Mouse (Mus musculus) right cerebral cortex, postnatal 4 days (tissue): ENCODE results near the gene Gm5089.
"Not testable (repeated sequence)": the region's sequence is repeated elsewhere in the genome, so short reads cannot be mapped to it uniquely, and the experiment has no call there.

Experiments used
- DNase-seq: peaks from one replicate; pipeline ENCODE4 v3.0.0-alpha.2; 2022

Gene Gm5089

DNA sequence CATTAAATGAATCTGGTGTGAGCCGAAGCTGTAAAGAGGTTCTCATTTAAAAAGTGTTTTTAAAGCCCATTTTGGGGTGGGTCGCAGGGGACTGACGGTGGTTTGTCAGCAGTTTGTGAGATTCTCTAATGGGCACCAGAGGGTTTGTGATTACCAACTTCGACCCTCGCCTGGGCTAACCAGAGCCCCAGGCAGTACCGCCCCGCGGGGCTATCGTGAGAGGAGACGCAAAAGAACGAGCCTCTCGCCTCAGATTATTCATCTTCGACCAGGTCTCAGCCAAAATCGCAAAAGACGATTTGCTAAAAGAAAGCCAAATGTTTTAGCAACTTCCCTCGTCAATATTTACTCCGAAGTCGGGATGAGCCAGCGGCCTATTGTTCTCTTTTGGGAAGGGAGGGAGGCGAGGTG, 26.4 kb upstream of the Gm5089 start:
- DNase-seq = no peak

DNA sequence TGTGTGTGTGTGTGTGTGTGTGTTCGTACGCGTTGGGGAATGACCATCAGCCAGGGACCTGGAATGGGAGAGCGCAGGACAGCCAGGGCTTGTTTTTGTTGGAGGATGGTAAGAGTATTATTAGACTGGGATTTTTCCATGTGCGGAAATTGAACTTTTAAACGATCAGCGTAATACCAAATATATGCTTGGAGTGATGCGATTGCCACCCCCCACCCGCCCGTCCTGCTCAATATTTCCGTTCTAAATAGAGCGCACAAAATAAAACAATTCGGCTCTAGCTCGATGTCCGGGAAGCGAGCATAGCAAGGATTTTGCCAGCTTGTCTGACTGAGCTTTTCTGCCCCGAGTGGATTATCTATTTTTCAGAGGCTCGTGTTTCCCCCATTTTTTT, 25.9 kb upstream of the Gm5089 start:
- no peak for DNase-seq

DNA sequence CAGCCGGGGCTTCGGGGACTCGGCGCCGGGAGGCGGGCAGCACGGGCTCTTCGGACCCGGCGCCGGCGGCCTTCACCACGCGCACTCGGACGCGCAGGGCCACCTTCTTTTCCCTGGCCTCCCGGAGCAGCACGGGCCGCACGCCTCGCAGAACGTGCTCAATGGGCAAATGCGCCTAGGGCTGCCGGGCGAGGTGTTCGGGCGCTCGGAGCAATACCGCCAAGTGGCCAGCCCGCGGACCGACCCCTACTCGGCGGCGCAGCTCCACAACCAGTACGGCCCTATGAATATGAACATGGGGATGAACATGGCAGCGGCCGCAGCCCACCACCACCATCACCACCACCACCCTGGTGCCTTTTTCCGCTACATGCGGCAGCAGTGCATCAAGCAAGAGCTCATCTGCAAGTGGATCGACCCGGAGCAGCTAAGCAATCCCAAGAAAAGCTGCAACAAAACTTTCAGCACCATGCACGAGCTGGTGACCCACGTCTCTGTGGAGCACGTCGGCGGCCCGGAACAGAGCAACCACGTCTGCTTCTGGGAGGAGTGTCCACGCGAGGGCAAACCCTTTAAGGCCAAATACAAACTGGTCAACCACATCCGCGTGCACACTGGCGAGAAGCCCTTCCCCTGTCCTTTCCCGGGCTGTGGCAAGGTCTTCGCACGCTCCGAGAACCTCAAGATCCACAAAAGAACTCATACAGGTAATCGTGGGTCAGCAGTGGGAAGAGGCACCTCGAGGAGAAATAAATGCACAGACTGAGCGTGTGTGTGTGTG, 25.3 kb upstream of the Gm5089 start:
- DNase-seq = no peak

DNA sequence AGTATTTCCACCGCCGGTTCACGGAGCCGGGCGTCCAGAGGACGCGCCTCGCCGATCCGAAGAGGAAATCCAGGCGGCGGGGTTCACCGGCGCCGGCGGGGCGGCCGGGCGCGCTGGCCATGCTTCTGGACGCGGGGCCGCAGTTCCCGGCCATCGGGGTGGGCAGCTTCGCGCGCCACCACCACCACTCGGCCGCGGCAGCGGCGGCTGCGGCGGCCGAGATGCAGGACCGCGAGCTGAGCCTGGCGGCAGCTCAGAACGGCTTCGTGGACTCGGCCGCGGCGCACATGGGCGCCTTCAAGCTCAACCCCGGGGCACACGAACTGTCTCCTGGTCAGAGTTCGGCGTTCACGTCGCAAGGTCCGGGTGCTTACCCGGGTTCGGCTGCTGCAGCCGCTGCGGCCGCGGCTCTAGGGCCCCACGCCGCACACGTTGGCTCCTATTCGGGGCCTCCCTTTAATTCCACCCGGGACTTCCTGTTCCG, 24.7 kb upstream of the Gm5089 start:
- DNase-seq = no peak

DNA sequence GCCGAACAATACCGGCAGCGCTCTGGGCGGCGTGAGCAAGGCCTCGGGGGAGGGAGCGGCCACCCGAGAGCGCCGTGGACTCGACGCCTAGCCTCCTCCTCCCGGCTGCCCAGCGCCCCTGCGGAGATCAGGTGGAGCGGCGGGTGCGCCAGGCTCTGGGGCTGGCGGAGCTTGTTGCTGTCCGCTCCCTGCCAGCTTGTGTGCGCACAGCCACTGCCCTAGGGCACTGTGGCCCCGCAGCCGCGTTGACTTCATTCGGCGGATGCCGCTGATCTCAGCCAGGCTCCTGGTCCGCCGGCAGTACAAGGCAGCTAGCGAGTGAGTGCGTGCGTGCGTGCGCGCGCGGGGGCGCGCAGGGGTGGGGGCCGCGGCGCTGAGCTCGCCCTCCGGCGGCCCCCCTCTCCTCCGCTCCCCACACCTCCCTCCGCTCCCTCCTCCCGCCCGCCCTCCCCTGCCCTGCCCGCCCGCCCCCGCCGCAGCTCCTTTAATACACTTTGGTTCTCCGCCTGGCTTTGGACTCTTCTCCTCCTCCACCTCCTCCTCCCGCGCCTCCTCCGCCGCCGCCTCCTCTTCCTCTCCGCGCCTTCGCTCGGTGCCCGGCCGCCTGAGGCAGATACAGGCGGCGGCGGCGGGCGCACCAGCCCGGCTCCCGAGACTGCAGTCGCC, 24.1 kb upstream of the Gm5089 start, which contains the start of gene Zic2:
Zic2 (plus strand) TSS at position 545 of the 666 bp plus-strand sequence.
- DNase-seq = peak; percentile 63

DNA sequence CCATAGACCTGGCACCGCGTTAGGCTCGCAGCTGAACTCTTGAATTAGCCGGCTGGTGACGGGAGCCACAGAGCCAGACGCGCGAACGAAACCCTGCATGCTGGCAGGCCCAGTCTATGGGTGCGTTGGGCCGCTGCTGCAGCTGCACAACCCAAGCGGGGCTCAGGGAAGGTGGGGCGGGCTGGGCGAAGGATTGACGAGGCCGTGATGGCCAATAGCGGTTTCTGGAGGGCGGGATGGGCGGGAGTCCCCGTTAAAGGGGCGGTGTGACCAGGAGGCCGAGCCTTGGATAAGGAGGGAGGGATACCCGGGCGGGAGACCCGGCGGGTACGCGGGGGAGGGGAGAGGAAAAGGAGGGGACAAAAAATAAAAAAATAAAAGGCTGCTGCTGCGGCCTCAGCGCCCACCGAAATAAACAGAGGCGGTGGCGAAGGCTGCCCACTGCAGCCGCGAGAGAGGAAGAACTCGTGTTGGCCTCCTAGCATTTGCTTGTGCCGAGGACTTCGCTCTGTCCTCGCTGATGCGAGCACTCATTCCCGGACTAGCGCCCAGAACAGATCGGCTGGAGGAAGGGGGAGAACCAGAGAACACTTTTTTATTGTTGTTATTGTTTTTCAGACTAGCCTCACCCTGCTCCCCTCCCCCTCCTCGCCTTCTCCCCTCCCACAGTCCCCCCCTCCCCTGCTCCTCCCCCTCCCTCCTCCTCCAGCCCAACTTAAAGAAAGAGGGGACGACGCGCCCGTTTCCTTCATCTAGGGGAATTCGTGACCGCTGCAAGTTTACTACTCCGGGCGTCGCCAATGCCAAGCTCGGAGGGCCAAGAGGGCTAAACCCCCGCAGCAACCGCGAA, 23.4 kb upstream of the Gm5089 start:
- DNase-seq = no peak

DNA sequence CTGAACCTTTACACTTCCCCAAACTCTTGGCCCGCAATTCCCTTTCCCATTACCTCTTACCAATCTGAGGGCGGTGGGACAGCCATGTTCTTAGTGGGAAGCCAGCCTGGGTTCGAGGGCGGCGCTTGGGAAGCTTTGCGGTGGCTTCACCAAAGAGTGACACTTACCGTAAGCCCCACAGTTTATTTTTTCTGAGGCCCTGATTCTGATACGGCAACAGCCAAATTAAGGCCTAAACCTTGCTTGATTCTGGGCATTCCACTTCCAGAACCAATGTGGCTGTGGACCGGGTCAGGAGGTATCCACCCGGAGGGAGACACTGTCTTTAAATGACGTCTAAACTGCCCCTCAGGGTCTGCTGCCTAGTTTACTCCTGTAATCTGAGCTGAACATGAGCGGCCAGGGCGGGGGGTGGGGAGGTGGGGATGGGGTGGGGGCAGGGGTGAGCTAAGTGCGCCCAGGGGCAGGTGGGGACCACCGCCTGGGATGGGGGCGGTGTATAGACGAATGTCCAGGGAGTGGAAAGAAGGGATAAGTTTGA, 22.4 kb upstream of the Gm5089 start:
- no peak for DNase-seq

DNA sequence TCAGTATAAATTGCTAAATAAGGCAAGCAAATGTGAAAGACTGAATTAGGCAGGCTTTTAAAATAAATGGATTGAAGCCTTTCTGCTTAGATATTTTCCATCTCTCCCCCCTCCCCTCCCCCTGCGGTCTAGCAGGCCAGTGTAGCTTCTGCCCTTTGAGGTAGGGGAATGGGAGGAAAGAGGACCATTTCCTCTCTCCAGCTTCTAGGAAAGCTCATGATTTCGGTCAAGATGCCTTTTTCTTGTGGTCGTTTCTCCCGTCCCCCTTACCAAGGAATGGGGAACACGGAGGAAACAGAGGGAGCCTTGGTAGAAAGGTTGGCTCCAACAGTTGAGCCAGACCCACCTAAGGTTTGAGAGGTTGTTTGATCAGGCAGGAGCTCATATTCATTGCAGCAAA, 21.7 kb upstream of the Gm5089 start:
- no peak for DNase-seq

DNA sequence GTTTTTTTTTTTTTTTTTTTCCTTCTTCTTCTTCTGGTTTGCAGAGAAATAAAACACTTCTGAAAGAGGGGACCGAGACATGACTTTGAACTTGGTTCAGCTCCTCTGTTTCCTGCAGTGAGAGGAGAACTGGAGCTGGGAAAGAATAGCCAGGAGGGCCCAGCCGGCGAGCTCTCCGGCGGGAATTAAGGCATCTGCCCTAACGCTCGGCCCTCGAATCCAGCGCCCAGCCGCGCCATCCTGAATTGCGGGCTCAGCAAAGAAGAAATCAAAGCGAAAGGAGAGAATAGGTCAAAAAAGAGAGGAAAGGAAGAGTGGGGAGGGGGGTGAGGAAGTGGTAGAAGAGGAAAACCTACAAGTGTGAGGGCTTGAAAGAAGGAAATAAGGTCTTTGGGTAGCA, 21.2 kb upstream of the Gm5089 start:
- no peak for DNase-seq

DNA sequence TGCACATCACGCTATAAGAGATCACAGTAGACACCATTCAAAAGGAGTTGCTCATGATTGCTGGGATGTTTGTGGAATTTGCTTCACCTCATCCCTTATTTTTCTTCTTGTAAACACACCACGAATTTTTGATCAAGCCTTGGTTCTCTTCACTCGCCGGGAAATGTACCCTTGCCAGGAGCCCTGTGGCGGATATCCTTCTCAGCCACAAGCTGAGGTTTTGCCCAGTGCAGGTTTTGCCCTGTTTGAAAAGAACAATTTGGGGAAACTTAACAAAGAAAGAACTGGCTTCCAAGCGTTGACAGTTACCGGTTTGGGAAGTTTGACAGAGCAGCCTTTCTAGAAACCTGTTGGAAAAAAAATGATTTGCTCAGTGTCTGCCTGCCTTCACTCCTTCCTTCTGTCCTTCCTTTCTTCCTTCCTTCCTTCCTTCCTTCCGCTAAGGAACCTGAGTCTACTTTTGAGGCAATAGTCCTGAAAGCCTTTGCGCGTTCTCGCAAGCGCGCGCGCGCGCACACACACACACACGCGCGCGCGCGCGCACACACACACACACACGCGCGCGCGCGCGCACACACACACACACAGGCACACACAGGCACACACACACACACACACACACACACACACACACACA, 20.7 kb upstream of the Gm5089 start:
- DNase-seq = no peak

DNA sequence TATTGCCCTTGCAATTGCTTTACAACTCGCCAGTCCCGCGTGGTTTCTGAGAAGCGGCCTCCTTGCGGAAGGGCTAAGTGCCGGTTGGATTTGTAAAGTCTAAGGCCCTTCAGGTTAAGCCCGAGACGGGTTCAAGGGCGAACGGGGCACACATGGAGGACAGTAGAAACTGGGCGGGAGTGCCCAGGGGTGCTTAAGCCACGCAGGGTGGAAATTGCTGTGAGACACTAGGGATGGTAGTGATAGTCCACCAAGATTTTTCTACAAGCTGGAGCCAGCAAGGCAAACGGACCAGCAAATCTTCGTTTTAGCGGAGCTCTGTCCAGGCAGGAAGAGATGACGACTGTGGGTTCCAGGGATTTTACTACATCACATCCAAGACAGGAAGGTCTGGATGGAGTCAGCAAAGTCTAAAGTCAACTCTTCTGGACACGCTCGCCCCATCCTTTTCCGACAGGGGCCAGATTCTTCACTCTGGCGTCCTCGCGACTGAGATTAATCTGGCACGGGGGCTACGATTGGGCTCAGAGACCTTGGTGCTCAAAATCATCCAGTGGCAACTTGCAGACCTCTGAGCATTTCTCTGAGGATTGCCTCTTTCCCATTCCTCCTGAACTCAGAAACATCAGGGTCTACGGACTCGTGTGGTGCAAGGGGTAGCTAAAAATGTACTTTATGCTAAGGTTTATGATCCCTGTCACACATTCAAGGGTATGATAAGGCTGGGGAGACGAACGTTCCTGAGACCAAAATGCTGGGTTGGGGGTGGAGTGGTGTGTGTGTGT, 18.2 kb upstream of the Gm5089 start:
- no peak for DNase-seq

DNA sequence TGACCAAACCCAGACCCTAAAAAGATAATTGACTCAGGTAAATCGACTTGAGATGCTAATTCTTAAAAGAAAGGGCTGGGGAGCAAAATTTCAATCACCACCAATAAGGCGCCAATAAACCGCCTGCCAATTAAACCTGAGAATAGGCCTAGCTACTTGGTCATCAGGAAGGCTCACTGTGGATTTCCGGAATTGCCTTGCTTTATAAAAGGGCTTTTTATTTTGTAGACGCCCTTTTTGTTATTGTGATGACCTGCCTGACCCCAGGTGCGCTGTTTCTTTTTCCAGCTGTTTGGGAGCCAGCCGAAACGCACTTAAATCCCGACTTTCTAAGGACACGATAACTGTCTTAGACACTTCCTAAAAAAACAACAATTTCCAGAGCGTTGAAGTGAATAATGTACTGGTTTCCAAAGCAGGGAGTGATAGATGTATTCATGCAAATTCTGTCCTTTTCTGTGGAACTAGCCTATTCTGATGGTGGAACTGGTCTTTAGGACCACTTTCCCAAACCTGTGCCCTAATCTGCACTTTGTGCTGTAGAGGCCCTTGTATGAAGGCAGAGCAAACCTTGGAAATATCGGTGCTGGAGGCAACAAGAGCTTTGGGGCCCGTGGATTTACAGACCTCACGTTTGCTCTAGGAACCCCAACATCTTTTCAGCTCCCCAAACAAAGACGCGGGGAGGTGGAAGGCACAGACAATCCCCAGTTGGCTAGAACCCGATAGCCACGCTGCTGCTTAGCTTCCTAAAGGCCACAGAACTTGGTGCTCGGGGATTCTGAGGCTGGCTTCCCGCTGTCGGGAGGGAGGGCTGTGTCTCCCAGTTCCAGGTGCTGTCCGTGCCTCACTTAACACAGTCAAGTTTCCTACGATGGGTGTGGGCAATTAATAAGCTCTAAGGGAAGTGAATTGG, 17.3 kb upstream of the Gm5089 start:
- DNase-seq = no peak

DNA sequence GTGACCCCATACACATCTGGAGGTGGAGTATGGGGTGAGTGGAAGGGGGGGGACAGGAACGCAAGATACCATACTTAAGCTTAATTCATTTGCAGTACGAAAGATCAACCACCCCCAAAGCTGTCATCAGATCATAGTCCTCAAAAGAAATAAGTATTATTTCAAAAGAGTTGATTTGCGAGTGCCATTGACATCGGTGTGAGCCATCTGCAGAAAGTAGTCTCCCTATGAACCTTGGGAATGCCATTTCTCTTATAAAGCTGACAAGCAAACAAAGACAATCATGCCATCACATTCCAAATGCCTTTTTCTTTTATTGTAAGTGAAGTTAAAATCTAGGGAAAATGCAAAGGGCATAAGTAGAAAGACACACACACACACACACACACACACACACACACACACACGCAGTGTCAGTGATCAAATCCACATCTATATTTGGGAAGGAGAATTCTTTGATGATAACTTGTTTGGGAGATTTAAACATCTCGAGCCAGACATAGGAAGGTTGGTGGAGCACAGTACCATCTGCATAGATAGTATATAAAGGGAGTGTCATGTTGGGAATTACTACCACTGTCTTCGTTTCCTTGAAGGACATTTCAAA, 15.9 kb upstream of the Gm5089 start:
- DNase-seq = no peak

DNA sequence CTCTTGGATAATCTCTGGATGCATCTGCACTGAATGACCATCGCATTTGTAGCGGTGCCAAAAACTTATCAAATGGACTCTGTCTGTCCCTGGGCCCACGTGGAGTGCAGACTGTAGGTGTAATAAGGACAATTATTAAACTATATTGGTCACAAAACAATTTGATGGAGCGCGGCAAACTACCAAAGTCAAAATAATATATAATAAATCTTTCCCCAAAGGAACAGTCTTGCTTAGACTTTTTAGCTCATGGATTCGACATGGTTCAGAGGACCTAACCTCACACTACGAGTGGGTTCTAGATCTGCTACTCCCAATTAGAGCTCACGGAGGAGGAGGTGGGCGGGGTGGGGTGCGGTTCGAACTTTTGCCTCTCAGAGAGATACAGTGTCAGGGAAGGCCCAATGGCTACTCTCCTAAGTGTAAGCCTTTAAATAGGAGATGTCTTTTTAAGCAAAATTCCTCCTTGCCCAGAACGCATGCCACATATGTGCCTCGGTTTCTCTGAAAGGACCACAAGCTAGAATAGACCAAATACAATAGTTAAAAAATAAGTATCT, 15.1 kb upstream of the Gm5089 start:
- DNase-seq = no peak

DNA sequence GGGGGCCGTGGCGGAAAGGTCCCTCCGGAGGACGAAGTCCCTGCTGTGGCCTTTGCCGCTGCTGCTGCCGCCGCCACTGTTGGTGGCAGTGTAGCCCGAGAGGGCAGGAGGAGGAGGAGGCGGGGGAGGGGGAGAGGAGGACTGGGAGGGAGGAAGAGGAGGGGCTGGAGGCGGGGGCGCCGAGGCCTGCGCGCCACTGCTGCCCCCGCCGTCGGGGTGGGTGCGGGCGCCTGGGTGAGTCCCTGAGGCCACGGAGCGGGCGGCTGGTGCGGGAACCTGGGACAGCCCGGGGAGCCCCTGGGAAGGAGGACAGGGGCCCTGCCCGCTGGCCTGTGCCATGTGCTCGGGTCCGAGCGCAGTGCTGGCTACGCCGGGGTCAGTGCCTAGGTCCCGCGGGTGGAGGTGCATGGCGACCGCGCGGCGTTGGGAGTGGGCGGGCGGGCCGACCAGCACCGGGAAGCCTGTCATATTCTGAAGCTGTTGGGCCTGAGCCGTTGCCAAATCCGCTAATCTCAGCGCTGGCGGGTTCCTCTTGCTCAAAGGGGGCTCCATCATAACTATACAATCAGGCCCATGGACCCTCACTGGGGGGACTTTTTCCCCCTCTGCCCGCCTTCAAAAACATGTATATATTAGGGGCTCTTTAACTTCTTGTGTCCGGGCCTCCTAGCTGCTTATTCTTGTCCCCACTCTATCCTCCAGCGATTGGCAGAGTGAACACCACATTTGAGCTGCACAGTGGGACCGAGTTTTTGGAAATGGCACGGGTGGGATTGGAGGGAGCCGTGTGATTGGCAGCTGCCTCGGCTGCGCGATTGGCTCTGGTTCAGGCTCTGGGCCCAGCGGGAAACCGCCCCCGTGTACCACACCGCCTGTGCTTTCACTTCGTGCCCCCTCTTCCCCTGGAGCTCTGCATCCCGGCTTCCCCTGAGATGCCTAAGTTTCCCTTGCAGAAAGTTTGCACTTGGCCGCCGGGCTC, 14.1 kb upstream of the Gm5089 start, which contains the start of gene Zic5:
Zic5 (minus strand) TSS at position 915 of the 979 bp plus-strand sequence.
- peak; percentile 61 for DNase-seq

DNA sequence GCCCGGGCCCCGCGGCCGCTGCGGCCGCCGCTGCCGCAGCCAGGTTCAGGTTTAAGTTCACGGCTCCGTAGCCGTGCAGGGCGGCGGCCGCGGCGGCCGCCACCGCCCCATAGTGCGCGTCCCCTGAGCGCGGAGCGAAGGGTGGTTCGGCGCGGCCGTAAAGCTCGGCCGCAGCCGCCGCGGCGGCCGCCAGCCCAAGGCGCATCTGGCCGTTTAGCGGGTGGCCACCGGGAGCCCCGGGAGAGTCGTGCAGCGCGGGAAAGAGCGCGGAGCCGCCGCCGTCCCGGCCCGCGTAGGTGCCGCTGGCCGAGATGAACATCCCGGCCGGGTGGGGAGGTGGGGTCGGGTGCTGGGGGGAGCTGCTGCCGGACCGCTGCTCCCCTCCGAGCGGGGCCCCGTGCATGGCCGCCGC, 13.4 kb upstream of the Gm5089 start:
- no peak for DNase-seq

DNA sequence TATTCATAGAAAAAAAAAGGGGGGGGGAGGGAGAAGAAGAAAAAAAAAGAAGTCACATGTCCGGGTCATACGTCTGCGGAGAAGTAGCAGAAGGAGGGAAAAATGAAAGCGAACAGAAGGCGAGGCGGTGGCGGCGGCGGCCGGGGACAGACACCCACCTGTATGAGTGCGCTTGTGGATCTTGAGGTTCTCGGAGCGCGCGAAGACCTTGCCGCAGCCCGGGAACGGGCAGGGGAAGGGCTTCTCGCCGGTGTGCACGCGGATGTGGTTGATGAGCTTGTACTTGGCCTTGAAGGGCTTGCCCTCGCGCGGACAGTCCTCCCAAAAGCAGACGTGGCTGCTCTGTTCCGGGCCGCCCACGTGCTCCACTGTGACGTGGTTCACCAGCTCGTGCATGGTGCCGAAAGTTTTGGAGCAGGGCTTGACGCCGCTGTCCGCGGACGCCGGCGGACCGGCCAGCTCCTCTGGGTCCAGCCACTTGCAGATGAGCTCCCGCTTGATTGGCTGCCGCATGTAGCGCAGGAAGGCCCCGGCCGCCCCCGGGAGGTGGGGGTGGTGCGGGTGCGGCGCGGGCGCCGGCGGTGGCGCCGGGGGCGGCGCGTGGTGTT, 12.9 kb upstream of the Gm5089 start:
- DNase-seq = not testable (repeated sequence)

DNA sequence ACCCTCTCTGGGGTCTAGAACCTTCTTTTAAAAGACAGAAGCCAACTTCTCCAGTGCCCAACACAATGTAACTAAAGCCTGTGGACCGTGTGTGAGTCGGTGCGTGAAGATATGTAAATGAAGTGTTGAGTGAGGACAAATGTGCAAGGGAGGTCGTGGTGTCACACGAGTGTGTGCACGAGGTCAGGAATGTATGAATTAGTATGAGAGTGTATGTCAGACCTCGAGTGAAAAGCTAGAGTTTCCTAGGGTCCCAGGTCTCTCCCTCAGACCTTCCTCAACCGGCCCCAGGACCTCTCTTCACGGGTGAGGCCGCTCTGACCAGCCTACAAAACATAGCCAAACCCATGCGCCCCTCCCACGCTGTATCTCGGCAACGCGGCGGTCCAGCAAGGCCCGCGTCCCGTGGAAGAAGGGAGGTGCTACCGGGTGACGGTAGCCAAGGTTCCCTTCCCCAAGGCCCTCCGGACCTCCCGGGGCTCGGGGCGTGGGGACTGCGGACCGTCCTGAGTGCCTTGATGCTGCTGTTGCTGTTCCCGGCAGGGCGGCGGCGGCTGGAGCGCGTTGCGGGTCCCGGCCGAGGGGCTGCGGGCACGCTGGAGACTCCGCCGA, 12.3 kb upstream of the Gm5089 start:
- no peak for DNase-seq
